Mouse (Mus musculus) spleen, adult 12 weeks (tissue): ENCODE data around the gene Gfra1.

ENCODE experiments used
- DNase-seq: peaks from one replicate; pipeline ENCODE4 v3.0.0; 2022; ENCODE audit warnings: low spot score

Gfra1 gene

GRCm38 (mm10) chr19:58251698-58252097, 204.0 kb downstream of the Gfra1 start:
- no peak for DNase-seq

GRCm38 (mm10) chr19:58251095-58251494, 204.6 kb downstream of the Gfra1 start:
- DNase-seq, result no peak

GRCm38 (mm10) chr19:58250237-58250636, 205.5 kb downstream of the Gfra1 start:
- no peak for DNase-seq

- DNase-seq, result no peak
Measured at GRCm38 (mm10) chr19:58244148-58244547, 211.6 kb downstream of the Gfra1 start.

GRCm38 (mm10) chr19:58243604-58244003, 212.1 kb downstream of the Gfra1 start:
- no peak for DNase-seq

GRCm38 (mm10) chr19:58238325-58238724, 217.4 kb downstream of the Gfra1 start:
- no peak for DNase-seq

- no peak for DNase-seq
Measured at GRCm38 (mm10) chr19:58227725-58228124, 228.0 kb downstream of the Gfra1 start.

DNA sequence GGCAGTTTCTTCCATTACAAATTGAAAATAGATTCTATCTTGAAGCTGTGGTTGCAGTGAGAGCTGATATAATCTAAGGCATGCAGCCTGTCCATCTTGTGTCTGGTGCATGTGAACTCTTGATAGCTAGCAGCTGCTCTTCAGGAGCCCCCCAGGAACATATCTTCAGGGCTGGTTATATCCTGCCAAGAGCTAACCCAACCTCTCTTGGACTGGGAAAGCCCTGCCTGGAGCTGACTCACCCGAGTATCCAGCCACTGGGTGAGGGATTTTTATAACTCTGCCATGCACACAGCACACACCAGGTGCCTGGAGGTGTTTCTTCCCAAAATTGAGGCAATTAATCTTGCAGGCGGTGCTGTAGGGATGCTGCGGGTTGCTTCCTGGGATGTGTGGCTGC, 228.8 kb downstream of the Gfra1 start:
- DNase-seq, result no peak

- no peak for DNase-seq
Measured at GRCm38 (mm10) chr19:58220061-58220831, 235.5 kb downstream of the Gfra1 start.

DNA sequence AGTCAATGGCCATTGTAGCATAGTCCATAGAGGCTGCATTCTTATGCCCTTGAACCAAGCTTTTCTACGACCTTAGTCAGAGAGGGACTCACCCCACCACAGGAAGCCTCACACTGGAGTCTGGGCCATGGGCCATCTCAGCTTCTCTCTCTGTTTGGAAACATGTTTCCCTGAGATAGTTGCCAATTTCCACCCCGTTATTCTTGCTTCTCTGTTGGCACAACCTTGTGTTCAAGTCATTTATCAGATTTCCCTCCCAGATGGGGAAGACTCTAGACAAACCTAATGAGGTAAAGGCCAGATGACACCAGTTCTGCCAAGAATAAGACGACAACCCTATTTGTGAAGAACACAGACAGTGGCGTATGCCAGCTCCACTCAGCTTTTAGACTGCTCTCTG, 238.1 kb downstream of the Gfra1 start:
- DNase-seq, result no peak

DNA sequence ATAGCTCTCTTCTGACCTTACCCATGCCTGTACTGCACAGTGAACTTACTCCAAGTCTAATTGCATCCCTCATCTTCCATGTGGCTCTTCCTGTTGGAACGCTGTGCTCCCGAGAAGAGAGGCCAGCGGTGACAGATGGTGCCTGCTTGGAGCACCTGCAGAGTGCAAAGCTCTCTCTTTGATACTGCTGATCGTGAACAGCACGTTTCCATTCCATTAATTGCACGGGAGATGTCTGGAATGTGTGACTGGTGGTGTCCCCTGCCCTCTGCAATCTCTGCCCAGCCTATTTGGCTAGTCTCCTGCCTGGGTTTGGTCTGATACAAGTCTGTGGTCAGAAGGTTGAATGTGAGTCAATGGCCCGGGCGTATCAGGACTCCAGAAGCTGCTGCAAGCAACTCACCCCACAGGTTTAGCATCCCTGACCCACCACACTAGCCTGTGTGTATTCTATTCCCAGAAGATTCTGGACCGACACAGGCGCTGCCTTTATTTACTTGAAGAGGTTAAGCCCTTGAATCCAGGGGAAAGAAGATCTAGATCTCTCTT, 249.1 kb downstream of the Gfra1 start:
- no peak for DNase-seq

DNA sequence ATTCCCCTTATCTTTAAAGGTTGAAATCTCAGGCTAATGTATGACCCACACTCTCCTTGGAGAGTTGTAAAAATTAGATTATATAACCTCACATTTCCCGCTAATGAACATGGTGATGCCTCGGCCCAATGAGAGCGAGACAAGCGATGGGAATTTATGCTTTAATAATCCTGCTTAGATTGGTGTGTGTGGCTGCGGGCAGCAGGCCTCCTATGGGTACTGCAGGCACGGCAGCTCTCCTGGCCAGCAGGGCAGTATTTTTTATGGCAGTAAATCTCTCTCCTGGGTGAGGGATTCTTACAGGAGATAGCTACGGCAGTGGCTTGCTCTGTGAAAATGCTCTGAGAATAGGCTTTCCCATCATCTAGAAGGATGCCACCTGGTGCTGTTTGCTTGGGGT, 250.2 kb downstream of the Gfra1 start:
- DNase-seq, result no peak

- DNase-seq, result no peak
Measured at GRCm38 (mm10) chr19:58202627-58203026, 253.1 kb downstream of the Gfra1 start.

- no peak for DNase-seq
Measured at GRCm38 (mm10) chr19:58199679-58200078, 256.0 kb downstream of the Gfra1 start.

DNA sequence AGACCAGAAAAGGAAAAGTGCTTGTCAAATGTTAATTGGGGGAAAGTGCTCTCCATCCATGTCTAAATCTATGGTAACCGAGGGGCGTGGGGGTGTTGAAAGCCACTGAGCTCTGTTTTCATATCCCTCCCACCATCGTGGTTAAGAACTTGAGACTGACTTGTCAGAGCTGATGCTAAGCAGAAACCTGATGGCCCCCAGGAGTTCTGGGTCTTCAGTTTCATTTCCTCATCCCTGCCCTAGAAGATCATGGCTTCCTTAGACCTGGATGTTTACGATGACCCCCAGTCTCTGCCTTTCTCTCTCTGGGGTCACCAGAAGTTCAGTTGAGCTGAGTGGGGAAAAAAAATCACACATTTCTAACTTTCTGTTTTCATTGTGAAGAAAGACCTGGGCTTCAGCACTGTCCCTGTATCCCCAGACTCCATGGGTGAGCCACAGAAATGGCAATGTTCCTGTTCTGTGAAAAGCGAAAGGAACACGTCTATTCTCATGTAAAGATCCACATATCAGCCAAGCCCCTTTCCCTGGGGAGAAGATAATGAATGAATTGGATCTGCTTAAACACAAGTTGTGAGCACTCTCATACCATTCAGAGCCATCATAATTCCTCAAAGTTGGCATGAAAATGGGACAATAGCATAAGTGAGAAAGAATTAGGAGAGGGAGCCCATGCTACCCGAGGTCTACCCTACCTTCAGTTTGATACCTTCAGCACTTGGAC, 261.8 kb downstream of the Gfra1 start:
- no peak for DNase-seq

GRCm38 (mm10) chr19:58190947-58191346, 264.8 kb downstream of the Gfra1 start:
- no peak for DNase-seq

GRCm38 (mm10) chr19:58186558-58186957, 269.2 kb downstream of the Gfra1 start:
- DNase-seq, result no peak
